Mouse (Mus musculus) intestine, postnatal 0 days (tissue): ENCODE results near the gene Erh. TPM values are rescaled to one million over a fixed set of nuclear protein-coding genes. Genes with fewer than 3 reads are reported as not detected.

Experiments
- ATAC-seq: fragments of 200-750 bp; cut with Nextera tagmentation; 2 replicates; pipeline ENCODE4 v1.8.0; 2017; ENCODE audit warnings: mild to moderate bottlenecking, moderate TSS enrichment, moderate library complexity
- H3K27ac ChIP-seq: fragments of 300-500 bp; sonication (generic); 2 replicates; pipeline ENCODE4 v1.5.1; 2014; ENCODE audit warnings: mild to moderate bottlenecking, low read depth, low read length, moderate library complexity
- H3K27me3 ChIP-seq: fragments of 300-500 bp; sonication (generic); replicated peaks from 2 replicates; pipeline ENCODE4 v1.6.1; 2014; ENCODE audit warnings: low read length, mixed read lengths; ENCODE audit not compliant: control insufficient read depth, insufficient read depth
- H3K36me3 ChIP-seq: fragments of 300-500 bp; sonication (generic); 2 replicates; pipeline ENCODE4 v1.6.1; 2014; ENCODE audit warnings: mild to moderate bottlenecking, moderate library complexity; ENCODE audit not compliant: control insufficient read depth, insufficient read depth
- H3K4me1 ChIP-seq: fragments of 300-500 bp; sonication (generic); replicated peaks from 2 replicates; pipeline ENCODE4 v1.6.1; 2014; ENCODE audit warnings: antibody characterized with exemption, low read length, mixed read lengths; ENCODE audit not compliant: control insufficient read depth, insufficient read depth
- H3K4me2 ChIP-seq: fragments of 300-500 bp; sonication (generic); replicated peaks from 2 replicates; pipeline ENCODE4 v1.6.1; 2014; ENCODE audit warnings: low read depth, mild to moderate bottlenecking, moderate library complexity
- H3K4me3 ChIP-seq: fragments of 300-500 bp; sonication (generic); 2 replicates; pipeline ENCODE4 v1.5.1; 2014; ENCODE audit warnings: low read depth, low read length
- H3K9ac ChIP-seq: fragments of 300-500 bp; sonication (generic); 2 replicates; pipeline ENCODE4 v1.6.1; 2014; ENCODE audit warnings: mild to moderate bottlenecking, low read depth, low read length
- H3K9me3 ChIP-seq: fragments of 300-500 bp; sonication (generic); 2 replicates; pipeline ENCODE4 v1.6.1; 2016; ENCODE audit warnings: mixed run types; ENCODE audit not compliant: control insufficient read depth
- CTCF ChIP-seq: sonication (generic); IDR thresholded peaks from 2 replicates; pipeline ENCODE4 v1.5.1; 2016; ENCODE audit warnings: low read depth, mild to moderate bottlenecking, control low read depth, antibody characterized with exemption, moderate library complexity
- WGBS: fragments of 180-500 bp; shearing (Covaris S2); extraction: QIAGEN DNeasy Blood & Tissue Kit; methylation state at CpG from one replicate; pipeline ENCODE4 v1.1.7; 2014; 5-methylcytosine and 5-hydroxymethylcytosine counted together
- polyA plus RNA-seq: library from polyadenylated mRNA; unstranded; fragments of >200 nt; fragmentation: Nextera tagmentation; extraction: Ambion mirVana; gene quantifications from 2 replicates; pipeline ENCODE4 v1.2.1, GENCODE M21; 2015

Gene Erh
- polyA plus RNA-seq, 1 experiment from 2014 or later: 112 TPM

DNA sequence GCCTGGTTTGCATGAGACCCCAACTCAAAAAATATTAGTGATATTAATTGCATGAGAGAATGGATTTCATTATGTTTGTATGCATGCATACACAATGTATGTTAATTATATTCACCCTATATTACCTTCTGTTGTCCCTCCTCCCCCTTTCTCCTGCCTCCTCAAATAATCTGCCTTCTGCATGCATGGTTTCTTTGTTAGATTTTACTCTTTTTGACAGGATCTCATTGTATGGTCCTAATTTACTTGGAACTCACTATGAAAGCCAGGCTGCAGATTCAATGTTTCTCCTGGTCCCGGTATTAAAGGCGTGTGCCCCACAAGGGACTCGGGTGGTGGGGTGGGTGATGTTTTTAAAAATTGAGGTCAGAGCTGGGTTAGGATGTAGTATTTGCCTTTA lies 40.2 kb upstream of the Erh start:
- 95% methylated on average over 3 of the region's 3 CpGs for WGBS
- peaks cover 12% of the 10 kb centered on the region; the same call in 1 of the 2 replicates for H3K36me3 ChIP-seq
- 0 out of 2 replicates have a peak, but pooled peaks cover 7% of the 10 kb centered on the region for H3K4me1 ChIP-seq
- H3K9ac ChIP-seq: no peak overlapping the region
- H3K4me2 ChIP-seq: no peak overlapping the region
- no peaks in the 10 kb centered on the region for H3K27me3 ChIP-seq
- H3K27ac ChIP-seq: no peak overlapping the region
- no peaks in the 10 kb centered on the region for H3K9me3 ChIP-seq
- no peak for TF ChIP-seq CTCF
- ATAC-seq: no peak
- H3K4me3 ChIP-seq: no peak overlapping the region

- H3K4me2 ChIP-seq: no peak overlapping the region
- H3K27ac ChIP-seq: no peak overlapping the region
- peaks cover 15% of the 10 kb centered on the region for H3K36me3 ChIP-seq
- H3K4me3 ChIP-seq: no peak overlapping the region
- WGBS: 72% methylated on average over 3 of the region's 3 CpGs
- no peaks in the 10 kb centered on the region for H3K27me3 ChIP-seq
- H3K9ac ChIP-seq: no peak overlapping the region
- H3K9me3 ChIP-seq: no peaks in the 10 kb centered on the region
- ATAC-seq: no peak
- TF ChIP-seq CTCF: no peak
- 0 out of 2 replicates have a peak, but pooled peaks cover 7% of the 10 kb centered on the region for H3K4me1 ChIP-seq
Measured at GRCm38 (mm10) chr12:80683554-80683953, 39.4 kb upstream of the Erh start.

DNA sequence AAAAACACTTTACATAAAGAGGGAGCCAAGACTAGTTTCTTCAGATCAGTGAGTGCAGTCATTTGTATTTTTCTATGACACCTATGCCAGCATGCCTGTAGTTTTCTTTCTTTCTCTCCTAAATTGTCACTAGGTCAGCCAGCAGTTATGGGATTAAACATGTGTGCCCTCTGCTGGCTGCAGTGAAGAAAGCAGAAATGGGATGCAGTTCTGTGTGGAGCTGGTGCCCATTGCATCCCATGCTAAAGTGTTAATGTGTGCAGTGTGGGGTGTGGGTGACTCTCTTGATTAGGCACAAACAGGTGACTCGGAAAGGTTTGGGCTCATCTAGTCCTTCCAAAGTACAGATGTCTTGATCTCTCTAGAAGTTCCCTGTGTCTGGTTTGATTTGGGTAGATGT lies 37.2 kb upstream of the Erh start:
- no peaks in the 10 kb centered on the region for H3K4me1 ChIP-seq
- peaks cover 33% of the 10 kb centered on the region for H3K36me3 ChIP-seq
- H3K27ac ChIP-seq: no peak overlapping the region
- H3K9ac ChIP-seq: no peak overlapping the region
- TF ChIP-seq CTCF: peak; percentile 80
- no peak overlapping the region for H3K4me3 ChIP-seq
- 93% methylated on average over 1 of the region's 1 CpGs for WGBS
- no peaks in the 10 kb centered on the region for H3K9me3 ChIP-seq
- H3K4me2 ChIP-seq: no peak overlapping the region
- ATAC-seq: no peak
- no peaks in the 10 kb centered on the region for H3K27me3 ChIP-seq

GRCm38 (mm10) chr12:80673170-80673569 lies 29.0 kb upstream of the Erh start:
- no peak overlapping the region for H3K4me3 ChIP-seq
- WGBS: 7% methylated on average over 3 of the region's 3 CpGs
- H3K27me3 ChIP-seq: no peaks in the 10 kb centered on the region
- no peak overlapping the region for H3K9ac ChIP-seq
- ATAC-seq: 0 out of 2 replicates have a peak, but pooled peaks have one; percentile 36
- H3K4me1 ChIP-seq: no peaks in the 10 kb centered on the region
- H3K36me3 ChIP-seq: peaks cover 57% of the 10 kb centered on the region
- H3K4me2 ChIP-seq: no peak overlapping the region
- no peaks in the 10 kb centered on the region for H3K9me3 ChIP-seq
- H3K27ac ChIP-seq: no peak overlapping the region
- peak; percentile 90 for TF ChIP-seq CTCF

DNA sequence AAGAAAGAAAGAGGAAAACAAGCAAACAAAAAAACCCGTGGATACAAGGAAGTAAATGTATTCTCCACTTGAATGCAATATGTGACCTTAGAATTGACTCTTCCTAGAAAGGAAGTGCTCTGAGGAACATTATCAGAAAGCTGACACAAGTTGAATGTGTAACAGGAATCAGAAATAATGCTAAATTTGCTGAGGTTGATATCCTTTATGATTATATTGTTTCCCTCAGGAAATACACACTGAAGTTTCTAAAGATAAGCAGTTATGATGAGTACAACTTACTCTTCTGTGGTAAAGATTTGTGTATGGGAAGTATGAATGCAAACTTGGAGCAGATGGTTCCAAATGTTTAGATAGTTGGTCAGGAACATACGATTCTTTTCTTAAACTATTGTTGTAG lies 24.2 kb upstream of the Erh start:
- Histone ChIP-seq H3K4me2 (no peak overlapping the region), H3K27me3 (no peaks in the 10 kb centered on the region), H3K27ac (no peak overlapping the region), H3K4me1 (no peaks in the 10 kb centered on the region), H3K36me3 (peaks cover 43% of the 10 kb centered on the region), H3K9me3 (no peaks in the 10 kb centered on the region), H3K4me3 (no peak overlapping the region), H3K9ac (no peak overlapping the region)
- no peak for TF ChIP-seq CTCF
- 61% methylated on average over 2 of the region's 2 CpGs for WGBS
- no peak for ATAC-seq

- ATAC-seq: no peak
- Histone ChIP-seq H3K27me3 (no peaks in the 10 kb centered on the region), H3K9me3 (no peaks in the 10 kb centered on the region), H3K9ac (no peak overlapping the region), H3K36me3 (peaks cover 30% of the 10 kb centered on the region), H3K4me3 (no peak overlapping the region), H3K27ac (no peak overlapping the region), H3K4me2 (no peak overlapping the region), H3K4me1 (no peaks in the 10 kb centered on the region)
- 33% methylated on average over 2 of the region's 2 CpGs for WGBS
- TF ChIP-seq CTCF: no peak
Measured at GRCm38 (mm10) chr12:80663935-80664334, 19.8 kb upstream of the Erh start.

GRCm38 (mm10) chr12:80662322-80662721 lies 18.2 kb upstream of the Erh start:
- Histone ChIP-seq H3K9ac (no peak overlapping the region), H3K4me2 (no peak overlapping the region), H3K36me3 (peaks cover 24% of the 10 kb centered on the region), H3K27me3 (no peaks in the 10 kb centered on the region), H3K4me3 (no peak overlapping the region), H3K9me3 (no peaks in the 10 kb centered on the region), H3K4me1 (no peaks in the 10 kb centered on the region), H3K27ac (no peak overlapping the region)
- TF ChIP-seq CTCF: no peak
- WGBS: 83% methylated on average over 10 of the region's 10 CpGs
- no peak for ATAC-seq
